Mouse (Mus musculus): ENCODE results near the gene Thap4.
A peak's percentile ranks its signal among the peaks of the same experiment; 100 is the strongest.
"Not testable (repeated sequence)": the region's sequence is repeated elsewhere in the genome, so short reads cannot be mapped to it uniquely, and the experiment has no call there.

The Thap4 gene

GRCm38 (mm10) chr1:93691106-93691505 lies 63.6 kb downstream of the Thap4 start:
- no peak for DNase-seq (ENCODE audit: low spot score in 2 of 2)

- no peak for DNase-seq (ENCODE audit: low spot score in 2 of 2)
Observed at GRCm38 (mm10) chr1:93689901-93690496, 64.7 kb downstream of the Thap4 start.

GRCm38 (mm10) chr1:93688154-93688553 lies 66.5 kb downstream of the Thap4 start:
- no peak for DNase-seq (ENCODE audit: low spot score in 2 of 2)

GRCm38 (mm10) chr1:93686961-93687320 lies 67.7 kb downstream of the Thap4 start:
- DNase-seq (ENCODE audit: low spot score in 2 of 2): no peak

GRCm38 (mm10) chr1:93686245-93686960 lies 68.3 kb downstream of the Thap4 start:
- DNase-seq (ENCODE audit: low spot score in 2 of 2): peak; percentile 76 to 79

GRCm38 (mm10) chr1:93685401-93686244 lies 69.0 kb downstream of the Thap4 start, which contains the start of gene Bok:
Gene Bok (plus strand): TSS chr1:93685660.
- peak; percentile 82 to 83 for DNase-seq (ENCODE audit: low spot score in 2 of 2)

- DNase-seq (ENCODE audit: low spot score in 2 of 2): no peak
Observed at GRCm38 (mm10) chr1:93679889-93680568, 74.6 kb downstream of the Thap4 start.

GRCm38 (mm10) chr1:93678386-93678785 lies 76.3 kb downstream of the Thap4 start:
- no peak for DNase-seq (ENCODE audit: low spot score in 2 of 2)

GRCm38 (mm10) chr1:93672682-93673081 lies 82.0 kb downstream of the Thap4 start:
- no peak for DNase-seq (ENCODE audit: low spot score in 2 of 2)

- no peak for DNase-seq (ENCODE audit: low spot score in 2 of 2)
Observed at GRCm38 (mm10) chr1:93669941-93670340, 84.7 kb downstream of the Thap4 start.

- peak; percentile 79 to 82 for DNase-seq (ENCODE audit: low spot score in 2 of 2)
Observed at GRCm38 (mm10) chr1:93668791-93669548, 85.7 kb downstream of the Thap4 start.

- no peak for DNase-seq (ENCODE audit: low spot score in 2 of 2)
Observed at GRCm38 (mm10) chr1:93667760-93668400, 86.8 kb downstream of the Thap4 start.

- DNase-seq (ENCODE audit: low spot score in 2 of 2): not testable (repeated sequence)
Observed at GRCm38 (mm10) chr1:93658559-93658958, 96.1 kb downstream of the Thap4 start, which contains the start of gene Stk25. Gene Stk25 (minus strand): TSS chr1:93658659.

- no peak for DNase-seq (ENCODE audit: low spot score in 2 of 2)
Observed at GRCm38 (mm10) chr1:93657025-93657360, 97.7 kb downstream of the Thap4 start.

GRCm38 (mm10) chr1:93656325-93657024 lies 98.2 kb downstream of the Thap4 start:
- DNase-seq (ENCODE audit: low spot score in 2 of 2): no peak

- DNase-seq (ENCODE audit: low spot score in 2 of 2): no peak
Observed at GRCm38 (mm10) chr1:93654798-93655197, 99.9 kb downstream of the Thap4 start.

- no peak for DNase-seq (ENCODE audit: low spot score in 2 of 2)
Observed at GRCm38 (mm10) chr1:93654275-93654674, 100.4 kb downstream of the Thap4 start.
